Mouse (Mus musculus) hindbrain, embryonic 16.5 days (tissue): ENCODE data around the gene Srcin1. TPM values are rescaled to one million over a fixed set of nuclear protein-coding genes. Genes with fewer than 3 reads are reported as not detected.

Source experiments
- ATAC-seq: fragments of 200-750 bp; cut with Nextera tagmentation; 2 replicates; pipeline ENCODE4 v1.8.0; 2017; ENCODE audit warnings: moderate TSS enrichment, moderate library complexity
- H3K27ac ChIP-seq: fragments of 300-500 bp; sonication (generic); 2 replicates; pipeline ENCODE4 v1.5.1; 2014; ENCODE audit warnings: low read depth, mild to moderate bottlenecking, control low read depth, low read length, moderate library complexity
- H3K27me3 ChIP-seq: fragments of 300-500 bp; sonication (generic); replicated peaks from 2 replicates; pipeline ENCODE4 v1.6.1; 2014; ENCODE audit warnings: low read length; ENCODE audit not compliant: control insufficient read depth, insufficient read depth
- H3K36me3 ChIP-seq: fragments of 300-500 bp; sonication (generic); 2 replicates; pipeline ENCODE4 v1.6.1; 2014; ENCODE audit warnings: mild to moderate bottlenecking, low read length, moderate library complexity, mixed read lengths; ENCODE audit not compliant: control insufficient read depth, insufficient read depth
- H3K4me1 ChIP-seq: fragments of 300-500 bp; sonication (generic); 2 replicates; pipeline ENCODE4 v1.6.1; 2014; ENCODE audit warnings: low read depth, low read length; ENCODE audit not compliant: control insufficient read depth, insufficient read depth
- H3K4me2 ChIP-seq: fragments of 300-500 bp; sonication (generic); 2 replicates; pipeline ENCODE4 v1.6.1; 2014; ENCODE audit warnings: mild to moderate bottlenecking, low read length, control low read depth, moderate library complexity
- H3K4me3 ChIP-seq: fragments of 300-500 bp; sonication (generic); 2 replicates; pipeline ENCODE4 v1.5.1; 2014; ENCODE audit warnings: mild to moderate bottlenecking, low read length, control low read depth, moderate library complexity
- H3K9ac ChIP-seq: fragments of 300-500 bp; sonication (generic); 2 replicates; pipeline ENCODE4 v1.6.1; 2014; ENCODE audit warnings: low read depth, mild to moderate bottlenecking, control low read depth, low read length, moderate library complexity
- H3K9me3 ChIP-seq: fragments of 300-500 bp; sonication (generic); 2 replicates; pipeline ENCODE4 v1.6.1; 2014; ENCODE audit warnings: mild to moderate bottlenecking, low read length, moderate library complexity; ENCODE audit not compliant: control insufficient read depth
- WGBS: fragments of 180-500 bp; shearing (Covaris S2); extraction: QIAGEN DNeasy Blood & Tissue Kit; methylation state at CpG from one replicate; pipeline ENCODE4 v1.1.7; 2014; 5-methylcytosine and 5-hydroxymethylcytosine counted together
- polyA plus RNA-seq: library from polyadenylated mRNA; unstranded; fragments of >200 nt; fragmentation: Nextera tagmentation; extraction: Ambion mirVana; gene quantifications from 2 replicates; pipeline ENCODE4 v1.2.1, GENCODE M21; 2015

Srcin1 gene
- polyA plus RNA-seq, 1 experiment from 2014 or later: 8.9 TPM

DNA sequence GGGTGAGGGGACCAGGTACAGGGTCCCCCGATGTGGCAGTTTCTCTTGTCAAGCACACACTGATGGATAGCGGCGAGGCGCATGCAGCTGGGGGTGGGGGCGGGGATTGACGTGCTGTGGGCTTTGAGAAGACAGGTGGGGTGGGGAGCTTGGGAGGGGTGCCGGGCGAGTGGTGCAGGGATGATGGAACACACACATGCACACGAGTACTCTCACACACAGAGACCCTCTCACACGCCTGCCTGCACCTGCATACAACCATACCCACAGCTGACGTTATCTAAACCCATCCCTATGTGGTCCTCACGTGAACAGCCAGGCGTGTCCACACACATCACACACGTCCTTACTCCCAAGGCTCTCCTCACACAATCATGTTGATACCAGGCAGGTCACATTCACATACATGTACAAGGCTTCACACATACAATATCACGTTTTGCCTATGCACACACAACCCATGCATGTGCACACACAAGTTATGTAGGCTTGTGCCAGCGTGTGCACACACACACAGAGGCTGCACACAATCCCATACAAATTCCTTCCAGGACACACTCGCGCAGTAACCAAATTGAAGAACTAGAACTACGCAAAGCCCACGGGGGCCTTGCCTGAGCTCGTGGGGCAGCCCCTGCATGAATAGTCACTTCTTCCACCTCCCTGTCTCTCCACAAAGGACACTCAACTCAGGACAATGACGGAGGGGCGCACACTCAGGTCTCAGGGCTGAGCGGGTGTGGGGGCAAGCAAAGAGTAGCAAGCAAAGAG, 66.1 kb downstream of the Srcin1 start:
- peaks cover 2% of the 10 kb centered on the region; the same call in 1 of the 2 replicates for H3K36me3 ChIP-seq
- peaks cover 15% of the 10 kb centered on the region for H3K4me1 ChIP-seq
- no peaks in the 10 kb centered on the region for H3K27me3 ChIP-seq
- H3K9ac ChIP-seq: no peak overlapping the region
- H3K4me2 ChIP-seq: no peak overlapping the region
- WGBS: 43% methylated on average over 24 of the region's 24 CpGs
- peak; percentile 41; the same call in 1 of the 2 replicates for ATAC-seq
- 0 out of 2 replicates have a peak overlapping the region, but pooled peaks have one; percentile 19 for H3K27ac ChIP-seq
- no peaks in the 10 kb centered on the region for H3K9me3 ChIP-seq
- H3K4me3 ChIP-seq: no peak overlapping the region

GRCm38 (mm10) chr11:97509058-97509457, 66.9 kb downstream of the Srcin1 start:
- Histone ChIP-seq H3K4me3 (no peak overlapping the region), H3K4me2 (no peak overlapping the region), H3K27ac (no peak overlapping the region), H3K9me3 (no peaks in the 10 kb centered on the region), H3K36me3 (no peaks in the 10 kb centered on the region), H3K27me3 (no peaks in the 10 kb centered on the region), H3K9ac (no peak overlapping the region), H3K4me1 (peaks cover 15% of the 10 kb centered on the region)
- ATAC-seq: no peak
- 48% methylated on average over 5 of the region's 5 CpGs for WGBS

DNA sequence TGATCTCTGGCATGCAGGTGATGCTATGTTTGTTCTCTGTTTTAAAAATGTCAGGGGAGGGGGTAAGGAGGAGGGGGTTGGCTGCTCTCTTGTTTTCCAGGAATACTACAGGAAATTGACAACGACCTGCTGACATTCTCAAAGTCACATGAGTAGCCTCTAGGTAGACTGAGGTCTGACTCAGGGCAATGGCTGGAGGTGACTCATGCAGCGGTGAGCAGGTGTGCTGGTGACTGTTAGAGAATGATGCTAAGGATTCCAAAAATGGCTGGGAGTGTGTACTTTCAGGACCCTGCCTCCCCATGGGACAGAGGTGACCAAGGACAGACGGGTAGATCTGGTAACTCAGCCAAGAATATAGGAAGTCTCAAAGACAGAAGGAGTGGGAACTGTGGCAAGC, 67.8 kb downstream of the Srcin1 start:
- Histone ChIP-seq H3K9ac (no peak overlapping the region), H3K27me3 (no peaks in the 10 kb centered on the region), H3K4me1 (peaks cover 15% of the 10 kb centered on the region), H3K4me3 (no peak overlapping the region), H3K9me3 (no peaks in the 10 kb centered on the region), H3K27ac (no peak overlapping the region), H3K36me3 (no peaks in the 10 kb centered on the region), H3K4me2 (no peak overlapping the region)
- 85% methylated on average over 3 of the region's 3 CpGs for WGBS
- no peak for ATAC-seq

DNA sequence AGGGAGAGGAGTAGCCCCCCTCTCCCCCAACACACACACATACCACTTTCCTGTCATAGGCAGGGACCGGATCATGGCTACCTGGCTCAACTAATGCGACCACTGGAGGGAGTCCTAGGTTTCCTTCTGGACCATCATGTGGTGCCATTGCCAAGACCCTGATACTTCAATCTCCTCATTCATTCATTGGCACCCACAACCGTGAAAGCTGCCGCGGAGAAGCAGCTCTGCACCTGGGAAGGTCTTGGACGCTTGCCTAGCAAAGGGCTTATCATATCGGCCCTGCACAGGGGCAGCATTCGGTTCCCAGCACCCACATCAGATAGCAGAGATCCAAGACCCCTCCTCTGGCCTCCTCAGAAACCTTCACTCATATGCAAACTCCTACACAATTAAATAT, 69.7 kb downstream of the Srcin1 start:
- Histone ChIP-seq H3K36me3 (no peaks in the 10 kb centered on the region), H3K4me2 (no peak overlapping the region), H3K27me3 (no peaks in the 10 kb centered on the region), H3K27ac (no peak overlapping the region), H3K4me1 (peaks cover 15% of the 10 kb centered on the region), H3K9me3 (no peaks in the 10 kb centered on the region), H3K9ac (no peak overlapping the region), H3K4me3 (no peak overlapping the region)
- WGBS: 56% methylated on average over 8 of the region's 8 CpGs
- ATAC-seq: no peak

GRCm38 (mm10) chr11:97505784-97506183, 70.2 kb downstream of the Srcin1 start:
- Histone ChIP-seq H3K27me3 (peaks cover 3% of the 10 kb centered on the region), H3K9me3 (no peaks in the 10 kb centered on the region), H3K4me2 (no peak overlapping the region), H3K27ac (no peak overlapping the region), H3K36me3 (peaks cover 2% of the 10 kb centered on the region; the same call in 1 of the 2 replicates), H3K4me3 (no peak overlapping the region), H3K9ac (no peak overlapping the region), H3K4me1 (peaks cover 11% of the 10 kb centered on the region)
- no peak for ATAC-seq
- WGBS: 82% methylated on average over 4 of the region's 4 CpGs

- ATAC-seq: no peak
- 86% methylated on average over 4 of the region's 4 CpGs for WGBS
- peaks cover 7% of the 10 kb centered on the region for H3K4me1 ChIP-seq
- no peak overlapping the region for H3K4me3 ChIP-seq
- peaks cover 16% of the 10 kb centered on the region for H3K27me3 ChIP-seq
- H3K27ac ChIP-seq: no peak overlapping the region
- no peaks in the 10 kb centered on the region for H3K9me3 ChIP-seq
- H3K4me2 ChIP-seq: no peak overlapping the region
- no peak overlapping the region for H3K9ac ChIP-seq
- peaks cover 2% of the 10 kb centered on the region for H3K36me3 ChIP-seq
Measured at GRCm38 (mm10) chr11:97502846-97503245, 73.1 kb downstream of the Srcin1 start.

- ATAC-seq: no peak
- H3K4me3 ChIP-seq: no peak overlapping the region
- WGBS: 44% methylated on average over 9 of the region's 9 CpGs
- H3K9me3 ChIP-seq: no peaks in the 10 kb centered on the region
- no peak overlapping the region for H3K27ac ChIP-seq
- peaks cover 7% of the 10 kb centered on the region for H3K4me1 ChIP-seq
- no peak overlapping the region for H3K4me2 ChIP-seq
- H3K9ac ChIP-seq: no peak overlapping the region
- H3K36me3 ChIP-seq: peaks cover 4% of the 10 kb centered on the region
- peaks cover 21% of the 10 kb centered on the region for H3K27me3 ChIP-seq
Measured at GRCm38 (mm10) chr11:97502383-97502782, 73.6 kb downstream of the Srcin1 start.

DNA sequence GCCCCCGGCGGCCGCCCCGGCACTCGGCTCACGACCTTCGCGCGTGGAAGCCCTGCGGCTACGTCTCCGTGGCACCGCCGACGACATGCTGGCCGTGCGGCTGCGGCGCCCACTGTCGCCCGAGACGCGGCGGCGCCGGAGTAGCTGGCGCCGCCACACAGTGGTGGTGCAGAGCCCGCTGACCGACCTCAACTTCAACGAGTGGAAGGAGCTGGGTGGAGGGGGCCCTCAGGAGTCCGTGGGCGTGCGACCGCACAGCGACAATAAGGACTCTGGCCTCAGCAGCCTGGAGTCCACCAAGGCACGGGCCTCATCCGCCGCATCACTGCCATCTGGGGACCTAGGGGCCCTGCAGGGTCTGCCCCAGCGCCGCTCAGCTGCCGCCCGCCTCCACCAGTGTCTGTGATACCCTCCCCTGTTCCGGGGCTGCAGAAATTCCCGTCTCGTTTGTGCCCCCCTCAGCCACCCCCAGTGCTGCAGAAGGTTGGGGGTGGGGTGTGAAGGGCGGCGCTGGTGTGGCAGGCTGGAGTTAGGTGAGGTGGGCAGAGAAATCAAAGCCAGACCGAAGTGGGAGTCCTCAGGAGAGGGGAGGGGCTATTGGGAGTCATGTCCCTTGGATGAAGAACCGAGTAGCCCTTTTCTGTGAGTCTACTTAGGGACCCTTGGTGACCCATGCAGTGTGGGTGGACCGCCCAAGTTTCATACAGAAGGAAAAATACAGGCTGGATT, 75.1 kb downstream of the Srcin1 start:
- WGBS: 13% methylated on average over 50 of the region's 51 CpGs
- Histone ChIP-seq H3K9ac (peak overlapping the region; percentile 55), H3K27me3 (peaks cover 22% of the 10 kb centered on the region)

More for the DNA sequence above, 75.1 kb downstream of the Srcin1 start:
- Histone ChIP-seq H3K9me3 (no peaks in the 10 kb centered on the region), H3K4me1 (peaks cover 7% of the 10 kb centered on the region), H3K27ac (no peak overlapping the region), H3K4me3 (peak overlapping the region; percentile 32), H3K36me3 (peaks cover 7% of the 10 kb centered on the region), H3K4me2 (peak overlapping the region; percentile 55)
- peak; percentile 31; the same call in 1 of the 2 replicates for ATAC-seq
